Comparison of ENCODE assay signal across 22 mouse cellular contexts in the genomic region with DNA sequence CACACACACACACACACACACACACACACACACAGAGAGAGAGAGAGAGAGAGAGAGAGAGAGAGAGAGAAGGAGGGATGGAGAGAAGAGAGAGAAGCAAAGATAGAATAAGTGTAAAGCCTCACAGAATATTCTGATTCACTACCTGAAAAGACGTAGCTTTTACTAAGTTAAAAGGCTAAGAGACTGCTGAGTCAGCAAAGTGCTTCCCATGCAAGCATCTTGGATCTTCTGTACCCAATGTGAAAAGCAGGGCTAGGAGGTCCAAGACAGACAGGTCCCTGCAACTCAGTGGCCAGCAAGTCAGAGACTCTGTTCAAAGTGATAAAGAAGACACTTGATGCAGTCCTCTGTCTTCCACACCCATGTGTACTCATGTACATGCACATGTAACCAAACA. TPM values are rescaled to one million over a fixed set of nuclear protein-coding genes. Genes with fewer than 3 reads are reported as not detected.
"Had no signal": no experiment of that assay in that cellular context is flagged by ENCODE, and none has a peak within 500 bp of the region (broad histone marks: within the 10 kb centered on the region; RNA-seq: fewer than 3 reads in every experiment).

No protein-coding gene starts in this region.

- H3K9me3 ChIP-seq: kidney, embryonic 15.5 days; midbrain, embryonic 15.5 days; neural tube, embryonic 13.5 days; stomach, embryonic 15.5 days had no signal

- H3K9ac ChIP-seq: kidney, embryonic 15.5 days; liver, embryonic 14.5 days; liver, postnatal 0 days; lung, embryonic 14.5 days; midbrain, embryonic 15.5 days; neural tube, embryonic 13.5 days; stomach, embryonic 15.5 days had no signal

- H3K4me1 ChIP-seq: midbrain, embryonic 15.5 days; neural tube, embryonic 13.5 days; stomach, embryonic 15.5 days had no signal

- H3K36me3 ChIP-seq: kidney, embryonic 15.5 days; midbrain, embryonic 15.5 days; neural tube, embryonic 13.5 days; stomach, embryonic 15.5 days had no signal

- ATAC-seq: liver, postnatal 0 days; lung, postnatal 0 days had no signal

- H3K27ac ChIP-seq: kidney, embryonic 15.5 days; left cerebral cortex, adult 2 months; liver, embryonic 14.5 days; midbrain, embryonic 15.5 days; neural tube, embryonic 13.5 days; stomach, embryonic 15.5 days had no signal

- H3K4me2 ChIP-seq: kidney, embryonic 15.5 days; lung, embryonic 14.5 days; midbrain, embryonic 11.5 days; midbrain, embryonic 15.5 days; neural tube, embryonic 13.5 days; stomach, embryonic 15.5 days had no signal

- H3K27me3 ChIP-seq: kidney, embryonic 15.5 days; midbrain, embryonic 15.5 days; neural tube, embryonic 13.5 days; stomach, embryonic 15.5 days had no signal

- DNase-seq: kidney, adult 8-10 months; kidney, postnatal 10 days; kidney, postnatal 36 days; layer of hippocampus, postnatal 36 days; liver, postnatal 0 days; lung, embryonic 14.5 days; lung, postnatal 36 days; retina, postnatal 1 day; right cerebral cortex, postnatal 25 days; spleen, adult 18-20 months; thymus, postnatal 25 days had no signal

- H3K4me3 ChIP-seq: kidney, embryonic 15.5 days; left cerebral cortex, adult 2 months; midbrain, embryonic 15.5 days; myocyte; neural tube, embryonic 13.5 days; stomach, embryonic 15.5 days had no signal

RNA-seq across cellular contexts. Expression of a gene that starts 13.4 kb away (rescaled TPM):
- total RNA-seq: megakaryocyte-erythroid progenitor cell, adult 5-6 weeks; neutrophil, adult 5-6 weeks had no signal
